Mouse (Mus musculus) neural tube, embryonic 15.5 days (tissue): ENCODE measurements around the gene Gm28539. TPM values are rescaled to one million over a fixed set of nuclear protein-coding genes. Genes with fewer than 3 reads are reported as not detected.
A peak's percentile ranks its signal among the peaks of the same experiment; 100 is the strongest.
"Not testable (repeated sequence)": the region's sequence is repeated elsewhere in the genome, so short reads cannot be mapped to it uniquely, and the experiment has no call there.

ENCODE experiments used
- ATAC-seq: fragments of 200-750 bp; cut with Nextera tagmentation; 2 replicates; pipeline ENCODE4 v1.8.0; 2017; ENCODE audit warnings: mild to moderate bottlenecking, moderate TSS enrichment, moderate library complexity; ENCODE audit not compliant: low FRiP score
- H3K27ac ChIP-seq: fragments of 300-500 bp; sonication (generic); replicated peaks from 2 replicates; pipeline ENCODE4 v1.5.1; 2015; ENCODE audit warnings: mild to moderate bottlenecking, inconsistent platforms
- H3K27me3 ChIP-seq: fragments of 300-500 bp; sonication (generic); replicated peaks from 2 replicates; pipeline ENCODE4 v1.6.1; 2015; ENCODE audit warnings: inconsistent platforms
- H3K36me3 ChIP-seq: fragments of 300-500 bp; sonication (generic); 2 replicates; pipeline ENCODE4 v1.6.1; 2015; ENCODE audit warnings: inconsistent platforms
- H3K4me1 ChIP-seq: fragments of 300-500 bp; sonication (generic); 2 replicates; pipeline ENCODE4 v1.6.1; 2015; ENCODE audit warnings: inconsistent platforms
- H3K4me2 ChIP-seq: fragments of 300-500 bp; sonication (generic); 2 replicates; pipeline ENCODE4 v1.6.1; 2015; ENCODE audit warnings: inconsistent platforms, mild to moderate bottlenecking, moderate library complexity
- H3K4me3 ChIP-seq: fragments of 300-500 bp; sonication (generic); replicated peaks from 2 replicates; pipeline ENCODE4 v1.5.1; 2015; ENCODE audit warnings: mild to moderate bottlenecking, inconsistent platforms
- H3K9ac ChIP-seq: fragments of 300-500 bp; sonication (generic); replicated peaks from 2 replicates; pipeline ENCODE4 v1.6.1; 2015; ENCODE audit warnings: mild to moderate bottlenecking, inconsistent platforms
- H3K9me3 ChIP-seq: fragments of 300-500 bp; sonication (generic); replicated peaks from 2 replicates; pipeline ENCODE4 v1.6.1; 2016; ENCODE audit warnings: inconsistent platforms
- WGBS: fragments of 180-500 bp; shearing (Covaris S2); methylation state at CpG from one replicate; pipeline ENCODE4 v1.1.7; 2015; ENCODE audit warnings: mixed read lengths; 5-methylcytosine and 5-hydroxymethylcytosine counted together
- polyA plus RNA-seq: library from polyadenylated mRNA; unstranded; fragments of >200 nt; fragmentation: Nextera tagmentation; extraction: Ambion mirVana; gene quantifications from 2 replicates; pipeline ENCODE4 v1.2.1, GENCODE M21; 2015

Gene Gm28539
- polyA plus RNA-seq, 1 experiment from 2014 or later = 0.17 TPM

- H3K9ac ChIP-seq = peak within 1 kb of the TSS; percentile 84
- ATAC-seq = peak; percentile 98
- WGBS = under 1% methylated on average over 42 of the region's 42 CpGs
- H3K4me3 ChIP-seq = peak within 1 kb of the TSS; percentile 94
- peak within 1 kb of the TSS; percentile 87 for H3K4me2 ChIP-seq
- no peaks in the 10 kb centered on the region for H3K9me3 ChIP-seq
- peaks cover 16% of the 10 kb centered on the region for H3K36me3 ChIP-seq
- peaks cover 21% of the 10 kb centered on the region for H3K4me1 ChIP-seq
- peak within 1 kb of the TSS; percentile 81 for H3K27ac ChIP-seq
- H3K27me3 ChIP-seq = no peaks in the 10 kb centered on the region
Observed at GRCm38 (mm10) chr16:18811468-18812384, 24.7 kb upstream of the Gm28539 start, which contains the start of the genes Ufd1 and Cdc45. Gene Ufd1 (plus strand): TSS chr16:18811779. Gene Cdc45 (minus strand): TSS chr16:18811987.

DNA sequence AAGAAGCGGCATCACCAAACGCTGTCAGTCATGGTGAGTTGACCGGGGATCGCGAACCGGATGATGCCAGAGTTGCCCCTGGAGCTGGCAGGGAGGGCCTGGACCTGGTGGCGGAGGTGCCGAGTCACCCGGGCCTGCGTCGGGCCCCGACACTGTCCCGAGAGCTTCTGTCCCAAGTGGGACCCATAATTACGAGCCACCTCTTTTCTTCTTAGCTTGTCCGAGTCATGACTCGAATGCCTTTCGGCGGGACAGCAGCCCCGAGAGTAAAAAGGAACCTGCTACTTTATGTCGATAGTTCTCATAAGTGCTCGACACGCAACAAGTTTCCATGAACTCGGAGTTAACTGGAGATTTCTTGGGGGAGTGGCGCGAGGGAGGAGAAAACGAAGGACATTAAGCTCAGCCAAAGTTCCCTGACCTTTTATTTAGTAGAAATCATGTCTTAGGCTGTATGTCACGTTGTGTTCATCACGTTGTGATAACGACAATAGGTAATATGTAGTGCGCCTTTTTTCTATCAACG, 23.9 kb upstream of the Gm28539 start:
- peak; percentile 39 for ATAC-seq
- Histone ChIP-seq H3K9me3 (no peaks in the 10 kb centered on the region), H3K36me3 (peaks cover 22% of the 10 kb centered on the region), H3K4me2 (peak overlapping the region; percentile 87), H3K4me3 (peak overlapping the region; percentile 94), H3K4me1 (peaks cover 21% of the 10 kb centered on the region), H3K27ac (peak overlapping the region; percentile 81), H3K9ac (peak overlapping the region; percentile 84), H3K27me3 (no peaks in the 10 kb centered on the region)
- 1% methylated on average over 31 of the region's 31 CpGs for WGBS

- Histone ChIP-seq H3K9me3 (no peaks in the 10 kb centered on the region), H3K4me1 (no peaks in the 10 kb centered on the region), H3K27me3 (no peaks in the 10 kb centered on the region), H3K4me3 (no peak overlapping the region), H3K36me3 (peaks cover 93% of the 10 kb centered on the region), H3K9ac (no peak overlapping the region), H3K4me2 (no peak overlapping the region), H3K27ac (no peak overlapping the region)
- ATAC-seq = no peak
- WGBS = 97% methylated on average over 1 of the region's 1 CpGs
Observed at GRCm38 (mm10) chr16:18822356-18822755, 14.0 kb upstream of the Gm28539 start.

- Histone ChIP-seq H3K9ac (no peak overlapping the region), H3K27me3 (no peaks in the 10 kb centered on the region), H3K4me1 (no peaks in the 10 kb centered on the region), H3K36me3 (peaks cover 94% of the 10 kb centered on the region), H3K4me3 (no peak overlapping the region), H3K4me2 (no peak overlapping the region), H3K9me3 (no peaks in the 10 kb centered on the region), H3K27ac (no peak overlapping the region)
- 60% methylated on average over 4 of the region's 4 CpGs for WGBS
- no peak for ATAC-seq
Observed at GRCm38 (mm10) chr16:18822925-18823324, 13.5 kb upstream of the Gm28539 start.

GRCm38 (mm10) chr16:18828630-18829029, 7.8 kb upstream of the Gm28539 start:
- Histone ChIP-seq H3K27ac (no peak overlapping the region), H3K4me1 (no peaks in the 10 kb centered on the region), H3K9me3 (no peaks in the 10 kb centered on the region), H3K9ac (no peak overlapping the region), H3K36me3 (peaks cover 85% of the 10 kb centered on the region), H3K4me3 (no peak overlapping the region), H3K4me2 (no peak overlapping the region), H3K27me3 (no peaks in the 10 kb centered on the region)
- ATAC-seq = no peak
- 92% methylated on average over 3 of the region's 3 CpGs for WGBS

DNA sequence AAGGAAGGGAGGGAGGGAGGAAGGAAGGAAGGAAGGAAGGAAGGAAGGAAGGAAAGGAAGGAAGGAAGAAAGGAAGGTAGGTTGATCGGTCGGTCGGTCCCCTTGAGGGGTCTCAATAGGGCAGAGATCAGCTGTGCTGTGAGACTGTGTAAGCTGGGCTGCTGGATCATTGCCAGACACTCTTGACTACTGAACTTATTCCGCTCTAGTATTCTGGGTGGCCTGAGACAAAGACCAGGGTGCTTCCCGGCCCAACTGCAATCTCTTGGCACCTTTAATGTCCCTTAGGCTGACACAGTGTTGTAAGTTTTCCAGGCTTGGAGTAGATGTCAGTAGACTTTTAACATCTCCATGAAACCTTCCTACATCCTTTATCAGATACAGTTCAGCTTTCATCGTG, 7.3 kb upstream of the Gm28539 start:
- no peak for ATAC-seq
- H3K27me3 ChIP-seq = no peaks in the 10 kb centered on the region
- no peak overlapping the region for H3K9ac ChIP-seq
- H3K9me3 ChIP-seq = no peaks in the 10 kb centered on the region
- H3K4me1 ChIP-seq = no peaks in the 10 kb centered on the region
- WGBS = 88% methylated on average over 6 of the region's 6 CpGs
- H3K27ac ChIP-seq = no peak overlapping the region
- H3K36me3 ChIP-seq = peaks cover 87% of the 10 kb centered on the region
- H3K4me3 ChIP-seq = no peak overlapping the region
- no peak overlapping the region for H3K4me2 ChIP-seq

GRCm38 (mm10) chr16:18833486-18833885, 2.9 kb upstream of the Gm28539 start:
- Histone ChIP-seq H3K9ac (no peak overlapping the region), H3K27me3 (no peaks in the 10 kb centered on the region), H3K4me3 (no peak overlapping the region), H3K4me1 (peaks cover 14% of the 10 kb centered on the region; the same call in 1 of the 2 replicates), H3K27ac (no peak overlapping the region), H3K4me2 (no peak overlapping the region), H3K36me3 (peaks cover 56% of the 10 kb centered on the region), H3K9me3 (no peaks in the 10 kb centered on the region)
- no peak for ATAC-seq
- WGBS = 85% methylated on average over 2 of the region's 2 CpGs

DNA sequence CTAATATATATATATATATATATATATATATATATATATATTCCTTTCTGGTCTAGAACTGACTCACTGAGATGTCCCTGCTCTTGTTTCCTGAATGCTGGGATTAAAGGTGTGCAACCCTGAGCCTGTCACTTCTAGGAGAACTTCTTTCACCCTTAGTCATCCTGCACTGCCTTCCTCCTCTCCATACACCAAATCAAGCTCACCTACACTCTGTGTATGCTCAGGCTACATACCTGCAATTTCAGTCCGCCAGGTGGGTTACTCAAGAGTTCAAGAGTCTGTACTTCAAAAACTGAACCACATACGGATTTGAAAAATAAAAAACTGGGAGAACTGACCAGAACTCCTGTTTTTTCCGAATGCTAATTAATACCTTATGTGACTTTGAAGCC, 314 bp upstream of the Gm28539 start:
- Histone ChIP-seq H3K4me1 (peaks cover 14% of the 10 kb centered on the region; the same call in 1 of the 2 replicates), H3K36me3 (peaks cover 38% of the 10 kb centered on the region), H3K4me3 (peak overlapping the region; percentile 92), H3K27ac (peak overlapping the region; percentile 86; the same call in 1 of the 2 replicates), H3K9me3 (no peaks in the 10 kb centered on the region), H3K4me2 (peak overlapping the region; percentile 63), H3K9ac (no peak overlapping the region), H3K27me3 (no peaks in the 10 kb centered on the region)
- ATAC-seq = peak; percentile 44; the same call in 1 of the 2 replicates
- 28% methylated on average over 3 of the region's 3 CpGs for whole genome bisulfite sequencing

- peaks cover 21% of the 10 kb centered on the region for H3K36me3 ChIP-seq
- no peak overlapping the region for H3K4me2 ChIP-seq
- 93% methylated on average over 4 of the region's 4 CpGs for WGBS
- H3K4me1 ChIP-seq = peaks cover 14% of the 10 kb centered on the region; the same call in 1 of the 2 replicates
- H3K9ac ChIP-seq = no peak overlapping the region
- H3K9me3 ChIP-seq = no peaks in the 10 kb centered on the region
- no peak overlapping the region for H3K4me3 ChIP-seq
- no peaks in the 10 kb centered on the region for H3K27me3 ChIP-seq
- no peak overlapping the region for H3K27ac ChIP-seq
- no peak for ATAC-seq
Observed at GRCm38 (mm10) chr16:18838346-18838745, 2.0 kb downstream of the Gm28539 start.

DNA sequence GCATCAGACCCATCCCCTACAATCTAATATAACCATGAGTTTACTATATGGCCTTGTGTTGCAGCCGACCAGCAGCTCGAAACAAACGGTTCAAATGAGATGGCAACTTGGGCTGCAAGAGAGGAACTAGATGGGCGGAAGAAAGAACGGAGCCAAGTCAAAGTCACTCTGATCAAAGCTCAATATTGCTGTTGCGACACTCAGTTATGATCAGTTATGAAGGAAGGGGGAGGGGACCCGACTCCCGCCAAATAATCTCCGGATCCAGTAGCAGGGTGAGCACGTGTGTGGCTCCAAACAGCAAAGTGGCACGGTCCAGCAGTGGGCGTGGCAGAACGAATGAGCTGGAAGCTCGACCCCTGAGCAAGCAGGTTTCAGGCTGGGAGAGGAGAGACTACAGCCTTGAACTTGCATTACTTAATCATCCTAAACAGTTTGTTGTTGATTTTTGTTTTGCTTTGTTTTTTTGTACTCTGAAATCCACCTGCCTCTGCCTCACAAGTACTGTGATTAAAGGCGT, 10.0 kb downstream of the Gm28539 start:
- no peaks in the 10 kb centered on the region for H3K27me3 ChIP-seq
- 90% methylated on average over 15 of the region's 15 CpGs for WGBS
- peaks cover 7% of the 10 kb centered on the region; the same call in 1 of the 2 replicates for H3K9me3 ChIP-seq
- H3K4me1 ChIP-seq = no peaks in the 10 kb centered on the region
- H3K27ac ChIP-seq = no peak overlapping the region
- H3K4me3 ChIP-seq = no peak overlapping the region
- H3K4me2 ChIP-seq = no peak overlapping the region
- H3K9ac ChIP-seq = no peak overlapping the region
- ATAC-seq = no peak
- H3K36me3 ChIP-seq = no peaks in the 10 kb centered on the region

DNA sequence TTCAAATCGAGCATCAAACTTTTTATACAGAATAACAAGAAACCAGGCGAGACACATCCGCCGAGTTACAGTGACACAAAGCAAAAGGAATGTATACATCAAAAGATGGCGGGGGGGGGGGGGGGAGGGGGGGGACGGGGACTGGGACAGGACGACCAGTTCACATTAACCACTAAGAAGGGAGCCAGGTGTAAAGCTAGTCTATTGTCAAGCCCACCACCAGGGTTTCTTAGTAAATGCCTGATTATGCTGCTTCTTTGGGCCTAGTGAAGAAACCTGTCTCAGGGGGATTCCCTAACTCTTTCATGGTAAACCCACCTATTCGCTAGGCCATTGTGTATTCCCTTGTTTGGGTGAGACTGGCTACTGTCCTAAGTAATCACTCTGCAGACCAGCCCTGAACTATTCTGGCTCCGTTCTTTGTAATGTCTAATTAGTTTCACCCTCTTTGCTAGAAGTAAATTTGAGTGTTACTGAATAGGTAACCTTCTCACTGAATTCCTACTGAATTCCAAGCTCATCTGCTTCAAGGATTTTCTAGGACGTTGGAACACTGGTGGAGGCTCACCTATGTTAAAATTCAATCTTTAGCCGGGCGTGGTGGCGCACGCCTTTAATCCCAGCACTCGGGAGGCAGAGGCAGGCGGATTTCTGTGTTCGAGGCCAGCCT, 13.3 kb downstream of the Gm28539 start:
- H3K9ac ChIP-seq, H3K27ac ChIP-seq, H3K9me3 ChIP-seq, H3K36me3 ChIP-seq, H3K4me2 ChIP-seq, H3K27me3 ChIP-seq, ATAC-seq, H3K4me3 ChIP-seq, H3K4me1 ChIP-seq: not testable (repeated sequence)
- 96% methylated on average over 14 of the region's 17 CpGs for WGBS
